Mouse (Mus musculus) forebrain, embryonic 10.5 days (tissue): ENCODE data around the gene Ints1. TPM values are rescaled to one million over a fixed set of nuclear protein-coding genes. Genes with fewer than 3 reads are reported as not detected.
A peak's percentile ranks its signal among the peaks of the same experiment; 100 is the strongest.

Experiments
- DNase-seq: peaks from one replicate; pipeline ENCODE4 v3.0.0-alpha.2; 2017; ENCODE audit warnings: low spot score; ENCODE audit errors: extremely low spot score
- H3K27ac ChIP-seq: fragments of 300-500 bp; sonication (generic); 2 replicates; pipeline ENCODE4 v1.5.1; 2016; ENCODE audit warnings: mild to moderate bottlenecking
- H3K27me3 ChIP-seq: fragments of 300-500 bp; sonication (generic); 2 replicates; pipeline ENCODE4 v1.6.1; 2016; ENCODE audit warnings: mild to moderate bottlenecking; ENCODE audit not compliant: poor library complexity, severe bottlenecking
- H3K36me3 ChIP-seq: fragments of 300-500 bp; sonication (generic); replicated peaks from 2 replicates; pipeline ENCODE4 v1.6.1; 2016; ENCODE audit warnings: mild to moderate bottlenecking, moderate library complexity
- H3K4me1 ChIP-seq: fragments of 300-500 bp; sonication (generic); 2 replicates; pipeline ENCODE4 v1.6.1; 2016
- H3K4me3 ChIP-seq: fragments of 300-500 bp; sonication (generic); 2 replicates; pipeline ENCODE4 v1.5.1; 2016; ENCODE audit warnings: mild to moderate bottlenecking, moderate library complexity
- H3K9me3 ChIP-seq: fragments of 300-500 bp; sonication (generic); 2 replicates; pipeline ENCODE4 v1.6.1; 2016; ENCODE audit warnings: mild to moderate bottlenecking, moderate library complexity
- WGBS: fragments of 180-500 bp; shearing (Covaris S2); methylation state at CpG from one replicate; pipeline ENCODE4 v1.1.7; 2016; 5-methylcytosine and 5-hydroxymethylcytosine counted together
- polyA plus RNA-seq: library from polyadenylated mRNA; unstranded; fragments of >200 nt; fragmentation: Nextera tagmentation; extraction: Ambion mirVana; gene quantifications from 2 replicates; pipeline ENCODE4 v1.2.1, GENCODE M21; 2016

Ints1 gene
- polyA plus RNA-seq, 1 experiment from 2014 or later, result 43.2 TPM

GRCm38 (mm10) chr5:139735677-139736503, 39.6 kb downstream of the Ints1 start, which contains the start of gene Micall2:
Gene Micall2 (minus strand): TSS chr5:139736336.
- H3K27ac ChIP-seq, result peak within 1 kb of the TSS; percentile 80
- peak; percentile 97 for DNase-seq
- WGBS, result 5% methylated on average over 50 of the region's 50 CpGs
- H3K4me1 ChIP-seq, result peaks cover 58% of the 10 kb centered on the region
- no peaks in the 10 kb centered on the region for H3K36me3 ChIP-seq
- H3K4me3 ChIP-seq, result peak within 1 kb of the TSS; percentile 60
- peaks cover 36% of the 10 kb centered on the region for H3K27me3 ChIP-seq
- H3K9me3 ChIP-seq, result no peaks in the 10 kb centered on the region

GRCm38 (mm10) chr5:139734746-139735145, 40.7 kb downstream of the Ints1 start:
- Histone ChIP-seq H3K4me1 (peaks cover 69% of the 10 kb centered on the region), H3K9me3 (no peaks in the 10 kb centered on the region), H3K36me3 (no peaks in the 10 kb centered on the region), H3K27ac (peak overlapping the region; percentile 48; the same call in 1 of the 2 replicates), H3K4me3 (peak overlapping the region; percentile 60), H3K27me3 (peaks cover 36% of the 10 kb centered on the region)
- 86% methylated on average over 7 of the region's 7 CpGs for WGBS
- DNase-seq, result no peak

GRCm38 (mm10) chr5:139734016-139734415, 41.5 kb downstream of the Ints1 start:
- WGBS, result 82% methylated on average over 3 of the region's 3 CpGs
- Histone ChIP-seq H3K4me3 (no peak overlapping the region), H3K27me3 (peaks cover 36% of the 10 kb centered on the region), H3K4me1 (peaks cover 73% of the 10 kb centered on the region), H3K36me3 (no peaks in the 10 kb centered on the region), H3K27ac (no peak overlapping the region), H3K9me3 (no peaks in the 10 kb centered on the region)
- no peak for DNase-seq

GRCm38 (mm10) chr5:139732634-139733107, 42.8 kb downstream of the Ints1 start:
- WGBS, result 81% methylated on average over 11 of the region's 11 CpGs
- no peak for DNase-seq
- Histone ChIP-seq H3K4me1 (peaks cover 82% of the 10 kb centered on the region), H3K27ac (peak overlapping the region; percentile 63), H3K9me3 (no peaks in the 10 kb centered on the region), H3K36me3 (no peaks in the 10 kb centered on the region), H3K27me3 (peaks cover 31% of the 10 kb centered on the region), H3K4me3 (no peak overlapping the region; the same call in 1 of the 2 replicates)

GRCm38 (mm10) chr5:139730712-139731486, 44.6 kb downstream of the Ints1 start:
- H3K4me3 ChIP-seq, result 0 out of 2 replicates have a peak overlapping the region, but pooled peaks have one; percentile 1
- H3K4me1 ChIP-seq, result peaks cover 66% of the 10 kb centered on the region
- no peak for DNase-seq
- no peaks in the 10 kb centered on the region for H3K9me3 ChIP-seq
- WGBS, result 56% methylated on average over 8 of the region's 8 CpGs
- H3K36me3 ChIP-seq, result no peaks in the 10 kb centered on the region
- H3K27ac ChIP-seq, result peak overlapping the region; percentile 76
- peaks cover 30% of the 10 kb centered on the region for H3K27me3 ChIP-seq

GRCm38 (mm10) chr5:139727261-139727660, 48.2 kb downstream of the Ints1 start:
- H3K4me3 ChIP-seq, result no peak overlapping the region
- WGBS, result 90% methylated on average over 11 of the region's 11 CpGs
- no peaks in the 10 kb centered on the region for H3K9me3 ChIP-seq
- peaks cover 61% of the 10 kb centered on the region for H3K4me1 ChIP-seq
- no peak overlapping the region; the same call in 1 of the 2 replicates for H3K27ac ChIP-seq
- DNase-seq, result no peak
- no peaks in the 10 kb centered on the region for H3K36me3 ChIP-seq
- H3K27me3 ChIP-seq, result no peaks in the 10 kb centered on the region

- H3K27me3 ChIP-seq, result no peaks in the 10 kb centered on the region
- H3K4me3 ChIP-seq, result no peak overlapping the region
- H3K27ac ChIP-seq, result no peak overlapping the region
- WGBS, result 91% methylated on average over 3 of the region's 3 CpGs
- no peaks in the 10 kb centered on the region for H3K9me3 ChIP-seq
- H3K4me1 ChIP-seq, result peaks cover 52% of the 10 kb centered on the region
- H3K36me3 ChIP-seq, result no peaks in the 10 kb centered on the region
- DNase-seq, result no peak
These were observed 49.3 kb downstream of the Ints1 start for GRCm38 (mm10) chr5:139726186-139726585.

- H3K4me1 ChIP-seq, result peaks cover 35% of the 10 kb centered on the region
- WGBS, result 60% methylated on average over 10 of the region's 10 CpGs
- peak overlapping the region; percentile 14; the same call in 1 of the 2 replicates for H3K4me3 ChIP-seq
- H3K9me3 ChIP-seq, result no peaks in the 10 kb centered on the region
- H3K27ac ChIP-seq, result peak overlapping the region; percentile 81
- no peaks in the 10 kb centered on the region for H3K36me3 ChIP-seq
- DNase-seq, result peak; percentile 47
- no peaks in the 10 kb centered on the region for H3K27me3 ChIP-seq
These were observed 50.9 kb downstream of the Ints1 start for GRCm38 (mm10) chr5:139724336-139725116.

GRCm38 (mm10) chr5:139723113-139723512, 52.4 kb downstream of the Ints1 start:
- Histone ChIP-seq H3K27me3 (no peaks in the 10 kb centered on the region), H3K4me1 (peaks cover 35% of the 10 kb centered on the region), H3K36me3 (no peaks in the 10 kb centered on the region), H3K4me3 (no peak overlapping the region), H3K9me3 (no peaks in the 10 kb centered on the region), H3K27ac (peak overlapping the region; percentile 27; the same call in 1 of the 2 replicates)
- 80% methylated on average over 9 of the region's 9 CpGs for WGBS
- no peak for DNase-seq

GRCm38 (mm10) chr5:139722709-139723108, 52.8 kb downstream of the Ints1 start:
- no peak for DNase-seq
- Histone ChIP-seq H3K4me1 (peaks cover 32% of the 10 kb centered on the region), H3K9me3 (no peaks in the 10 kb centered on the region), H3K27me3 (no peaks in the 10 kb centered on the region), H3K4me3 (no peak overlapping the region), H3K27ac (peak overlapping the region; percentile 27; the same call in 1 of the 2 replicates), H3K36me3 (no peaks in the 10 kb centered on the region)
- WGBS, result 78% methylated on average over 6 of the region's 6 CpGs

GRCm38 (mm10) chr5:139718949-139719348, 56.5 kb downstream of the Ints1 start:
- DNase-seq, result no peak
- Histone ChIP-seq H3K4me3 (no peak overlapping the region), H3K27ac (0 out of 2 replicates have a peak overlapping the region, but pooled peaks have one; percentile 48), H3K4me1 (peaks cover 19% of the 10 kb centered on the region), H3K9me3 (no peaks in the 10 kb centered on the region), H3K36me3 (peaks cover 4% of the 10 kb centered on the region), H3K27me3 (no peaks in the 10 kb centered on the region)
- 83% methylated on average over 7 of the region's 7 CpGs for WGBS

GRCm38 (mm10) chr5:139718540-139718939, 56.9 kb downstream of the Ints1 start:
- Histone ChIP-seq H3K27me3 (no peaks in the 10 kb centered on the region), H3K27ac (0 out of 2 replicates have a peak overlapping the region, but pooled peaks have one; percentile 48)
- WGBS, result 81% methylated on average over 6 of the region's 6 CpGs

More at GRCm38 (mm10) chr5:139718540-139718939, 56.9 kb downstream of the Ints1 start:
- H3K9me3 ChIP-seq, result no peaks in the 10 kb centered on the region
- peaks cover 18% of the 10 kb centered on the region for H3K4me1 ChIP-seq
- DNase-seq, result no peak
- H3K36me3 ChIP-seq, result peaks cover 4% of the 10 kb centered on the region
- no peak overlapping the region for H3K4me3 ChIP-seq
